ENCODE assay signal across 33 mouse cellular contexts in genomic region chr4:119417270-119417669, GRCm38 (mm10). TPM values are rescaled to one million over a fixed set of nuclear protein-coding genes. Genes with fewer than 3 reads are reported as not detected.
DNase-seq lines count a peak whose midpoint lies in the region; ATAC-seq lines count a peak whose summit lies in the region.
"Had no signal": no experiment of that assay in that cellular context is flagged by ENCODE, and none has a peak within 500 bp of the region (broad histone marks: within the 10 kb centered on the region; RNA-seq: fewer than 3 reads in every experiment).

No protein-coding gene starts in this region.

- peaks cover 56% of the 10 kb centered on the region for H3K4me1 ChIP-seq in liver, embryonic 12.5 days

- peaks cover 3% of the 10 kb centered on the region; the same call in 1 of the 2 replicates for H3K36me3 ChIP-seq in liver, embryonic 12.5 days
- H3K36me3 ChIP-seq: forebrain, embryonic 12.5 days; intestine, embryonic 15.5 days; midbrain, embryonic 13.5 days had no signal

- no peak overlapping the region for H3K4me3 ChIP-seq in liver, embryonic 12.5 days
- H3K4me3 ChIP-seq: erythroblast, embryonic 14.5 days; forebrain, embryonic 12.5 days; hindbrain, embryonic 12.5 days; intestine, embryonic 15.5 days; midbrain, embryonic 13.5 days; neural tube, embryonic 13.5 days had no signal

- H3K27me3 ChIP-seq in liver, embryonic 12.5 days (replicated peaks) = peaks cover 26% of the 10 kb centered on the region
- H3K27me3 ChIP-seq: forebrain, embryonic 12.5 days; hindbrain, embryonic 12.5 days; intestine, embryonic 15.5 days; neural tube, embryonic 13.5 days had no signal

- 54% methylated on average over 3 of the region's 3 CpGs for WGBS in liver, embryonic 12.5 days (ENCODE audit: insufficient replicate concordance)

- ATAC-seq in liver, embryonic 12.5 days = no peak
- ATAC-seq: activated CD4-positive, CD25-positive, alpha-beta regulatory T cell, adult 4 months; CD4-positive, CD25-positive, alpha-beta regulatory T cell, adult 4 months; forebrain, postnatal 0 days; hindbrain, postnatal 0 days; intestine, embryonic 15.5 days; midbrain, embryonic 13.5 days had no signal

- H3K9me3 ChIP-seq in liver, embryonic 12.5 days (replicated peaks) = no peaks in the 10 kb centered on the region
- H3K9me3 ChIP-seq: forebrain, embryonic 12.5 days; hindbrain, embryonic 12.5 days; intestine, embryonic 15.5 days; midbrain, embryonic 13.5 days; neural tube, embryonic 13.5 days had no signal

- H3K4me2 ChIP-seq in liver, embryonic 12.5 days = peak overlapping the region; percentile 27
- H3K4me2 ChIP-seq: forebrain, embryonic 12.5 days; hindbrain, embryonic 12.5 days; intestine, embryonic 15.5 days; midbrain, embryonic 13.5 days; neural tube, embryonic 13.5 days had no signal

- H3K9ac ChIP-seq in liver, embryonic 12.5 days = no peak overlapping the region
- H3K9ac ChIP-seq: forebrain, embryonic 12.5 days; forebrain, postnatal 0 days; hindbrain, embryonic 12.5 days; intestine, embryonic 15.5 days; midbrain, embryonic 13.5 days; neural tube, embryonic 13.5 days had no signal

- DNase-seq in adrenal gland, adult 8-10 months = peak; percentile 36
- no peak for DNase-seq in adrenal gland, postnatal 25 days
- no peak for DNase-seq in liver
- DNase-seq in adrenal gland, postnatal 36 days = peak; percentile 49 to 55
- DNase-seq in gastrocnemius, adult 8-10 months (ENCODE audit: low spot score in 2 of 2) = no peak
- no peak for DNase-seq in urinary bladder, postnatal 25 days (ENCODE audit: low spot score)
- DNase-seq: cerebellum, adult 18-20 months; cerebellum, postnatal 10 days; forebrain, postnatal 0 days; gastrocnemius, postnatal 14 days; heart, adult 18-20 months; heart, postnatal 36 days; kidney, adult 8-10 months; kidney, postnatal 4 days; left cerebral cortex, postnatal 4 days; lung, adult 2 months; lung, postnatal 10 days; right cerebral cortex, postnatal 4 days; thymus, adult 2 months; thymus, postnatal 4 days had no signal

- H3K27ac ChIP-seq in liver, embryonic 12.5 days = no peak overlapping the region
- H3K27ac ChIP-seq: forebrain, embryonic 12.5 days; hindbrain, embryonic 12.5 days; hindbrain, postnatal 0 days; intestine, embryonic 15.5 days; kidney, postnatal 0 days; macrophage; midbrain, embryonic 13.5 days; neural tube, embryonic 13.5 days had no signal

RNA-seq across cellular contexts. Expression of gene Ccdc30, which starts 1.9 kb away (rescaled TPM):
- 10 to 100 TPM; 15.6 to 33.1 (median 20.5) TPM for total RNA-seq in adrenal gland, adult 8-10 months (2022)
- total RNA-seq in adrenal gland, postnatal 25 days (2021) = 12.5 and 15.9 TPM in 2 replicates
- 1.4 and 1.9 TPM in 2 replicates for polyA plus RNA-seq in liver, embryonic 12.5 days (2016; fragmentation: Nextera tagmentation; extraction: Ambion mirVana)
- 10 to 100 TPM; 14.5 to 16.9 TPM for total RNA-seq in adrenal gland, postnatal 36 days (2021)
- under 1 TPM in 1 of 4 experiments, not detected in 3; 0.29 TPM for total RNA-seq in gastrocnemius, adult 8-10 months (2022)
- polyA plus RNA-seq: erythroblast, embryonic 14.5 days; macrophage had no signal

RNA-seq across cellular contexts. Expression of gene Ppcs, which starts 5.0 kb away (rescaled TPM):
- 10 to 100 TPM; 47.3 to 58.1 (median 49.5) TPM for total RNA-seq in adrenal gland, adult 8-10 months (2022)
- 45.9 and 48.6 TPM in 2 replicates for total RNA-seq in adrenal gland, postnatal 25 days (2021)
- polyA plus RNA-seq in liver, embryonic 12.5 days (2016; fragmentation: Nextera tagmentation; extraction: Ambion mirVana) = 20.2 and 20.9 TPM in 2 replicates
- 10 to 100 TPM; 38.0 to 41.7 TPM for total RNA-seq in adrenal gland, postnatal 36 days (2021)
- total RNA-seq in gastrocnemius, adult 8-10 months (2022) = 1 to 10 TPM; 3.7 to 6.7 (median 4.8) TPM

RNA-seq across cellular contexts. Expression of gene Zmynd12, which starts 5.3 kb away (rescaled TPM):
- 1 to 10 TPM; 3.7 to 9.4 (median 6.6) TPM for total RNA-seq in adrenal gland, adult 8-10 months (2022)
- total RNA-seq in adrenal gland, postnatal 25 days (2021) = 2.3 and 4.5 TPM in 2 replicates
- 0.16 and 0.23 TPM in 2 replicates for polyA plus RNA-seq in liver, embryonic 12.5 days (2016; fragmentation: Nextera tagmentation; extraction: Ambion mirVana)
- total RNA-seq in adrenal gland, postnatal 36 days (2021) = 1 to 10 TPM; 3.1 to 4.0 TPM
- total RNA-seq in gastrocnemius, adult 8-10 months (2022) = not detected
- total RNA-seq: heart, adult 18-20 months; heart, postnatal 36 days; hindbrain, postnatal 0 days; megakaryocyte-erythroid progenitor cell, adult 5-6 weeks had no signal
- polyA plus RNA-seq: activated CD4-positive, CD25-positive, alpha-beta regulatory T cell, adult 4 months; erythroblast, embryonic 14.5 days; forebrain, embryonic 12.5 days; macrophage had no signal

Comparison
In these comparisons a context has a peak if more than half of its experiments do, and no peak if none do; other contexts are left out.
1. DNase-seq: peak in adrenal gland, adult 8-10 months (single experiment) and adrenal gland, postnatal 36 days (2 of 2); none in adrenal gland, postnatal 25 days (single experiment), liver (single experiment), gastrocnemius, adult 8-10 months (0 of 2) and urinary bladder, postnatal 25 days (single experiment).
2. RNA of gene Ccdc30, which starts 1.9 kb away (total RNA-seq): 15.6 to 33.1 TPM in adrenal gland, adult 8-10 months, 14.5 to 16.9 TPM in adrenal gland, postnatal 36 days and 12.5 to 15.9 TPM in adrenal gland, postnatal 25 days; 0.29 TPM in gastrocnemius, adult 8-10 months; every median in the first group is over 10 times any median in the second.